Mouse (Mus musculus) forebrain, embryonic 14.5 days (tissue): ENCODE data around the gene BC016579. TPM values are rescaled to one million over a fixed set of nuclear protein-coding genes. Genes with fewer than 3 reads are reported as not detected.

Source experiments
- ATAC-seq: fragments of 200-750 bp; cut with Nextera tagmentation; 2 replicates; pipeline ENCODE4 v1.8.0; 2017; ENCODE audit warnings: mild to moderate bottlenecking, moderate library complexity
- DNase-seq: peaks from one replicate; pipeline ENCODE4 v3.0.0-alpha.2; 2015; ENCODE audit warnings: low spot score
- H3K27ac ChIP-seq: fragments of 300-500 bp; sonication (generic); 2 replicates; pipeline ENCODE4 v1.5.1; 2014; ENCODE audit warnings: low read depth, mild to moderate bottlenecking, control low read depth, low read length, moderate library complexity
- H3K27me3 ChIP-seq: fragments of 300-500 bp; sonication (generic); replicated peaks from 2 replicates; pipeline ENCODE4 v1.6.1; 2014; ENCODE audit warnings: low read length, control low read depth, mixed read lengths; ENCODE audit not compliant: control insufficient read depth, insufficient read depth
- H3K36me3 ChIP-seq: fragments of 300-500 bp; sonication (generic); 2 replicates; pipeline ENCODE4 v1.6.1; 2014; ENCODE audit warnings: low read length, control low read depth; ENCODE audit not compliant: control insufficient read depth, insufficient read depth
- H3K4me1 ChIP-seq: fragments of 300-500 bp; sonication (generic); 2 replicates; pipeline ENCODE4 v1.6.1; 2014; ENCODE audit warnings: antibody characterized with exemption, low read length, control low read depth; ENCODE audit not compliant: control insufficient read depth, insufficient read depth
- H3K4me2 ChIP-seq: fragments of 300-500 bp; sonication (generic); 2 replicates; pipeline ENCODE4 v1.6.1; 2014; ENCODE audit warnings: mild to moderate bottlenecking, control low read depth, low read length
- H3K4me3 ChIP-seq: fragments of 300-500 bp; sonication (generic); 2 replicates; pipeline ENCODE4 v1.5.1; 2014; ENCODE audit warnings: low read depth, low read length, control low read depth
- H3K9ac ChIP-seq: fragments of 300-500 bp; sonication (generic); 2 replicates; pipeline ENCODE4 v1.6.1; 2014; ENCODE audit warnings: mild to moderate bottlenecking, low read length, control low read depth, moderate library complexity
- H3K9me3 ChIP-seq: fragments of 300-500 bp; sonication (generic); replicated peaks from 2 replicates; pipeline ENCODE4 v1.6.1; 2016; ENCODE audit warnings: low read length, control low read depth, mixed read lengths; ENCODE audit not compliant: control insufficient read depth
- WGBS: fragments of 180-500 bp; shearing (Covaris S2); extraction: QIAGEN DNeasy Blood & Tissue Kit; methylation state at CpG from one replicate; pipeline ENCODE4 v1.1.7; 2014; 5-methylcytosine and 5-hydroxymethylcytosine counted together
- polyA plus RNA-seq: library from polyadenylated mRNA; unstranded; fragments of >200 nt; fragmentation: Nextera tagmentation; extraction: Ambion mirVana; gene quantifications from 2 replicates; pipeline ENCODE4 v1.2.1, GENCODE M21; 2014

The BC016579 gene
- polyA plus RNA-seq = not detected in 2 replicates

DNA sequence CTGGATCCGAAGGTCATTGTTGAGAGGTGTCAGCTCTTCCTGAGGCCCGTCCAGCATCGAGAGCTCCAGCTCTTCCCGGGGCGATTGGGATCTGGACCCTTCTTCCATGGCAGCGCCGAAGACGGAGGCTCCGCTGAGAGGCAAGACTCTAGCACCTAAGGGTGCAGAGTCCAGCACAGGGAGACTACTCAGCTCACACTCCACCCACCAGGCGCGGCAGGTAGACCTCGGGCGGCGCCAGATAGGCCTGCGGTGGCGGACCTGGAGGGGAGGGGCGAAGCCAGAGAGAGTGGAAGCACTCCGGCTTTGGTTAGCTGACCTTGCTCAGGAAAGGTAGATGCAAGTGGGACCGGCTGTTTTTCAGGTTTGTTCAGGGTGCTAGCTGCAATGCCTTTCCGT lies at the start of gene BC016579:
BC016579 (minus strand) TSS at position 135 of the 399 bp plus-strand sequence.
- DNase-seq (no peak), ATAC-seq (no peak)
- H3K27ac ChIP-seq = no peak within 1 kb of the TSS
- H3K9me3 ChIP-seq = no peaks in the 10 kb centered on the region
- no peaks in the 10 kb centered on the region; the same call in 1 of the 2 replicates for H3K4me1 ChIP-seq
- no peaks in the 10 kb centered on the region for H3K36me3 ChIP-seq
- peak within 1 kb of the TSS; percentile 46 for H3K4me2 ChIP-seq
- no peak within 1 kb of the TSS for H3K9ac ChIP-seq
- peak within 1 kb of the TSS; percentile 19 for H3K4me3 ChIP-seq
- peaks cover 6% of the 10 kb centered on the region; the same call in 1 of the 2 replicates for H3K27me3 ChIP-seq
- WGBS = 3% methylated on average over 20 of the region's 20 CpGs

DNA sequence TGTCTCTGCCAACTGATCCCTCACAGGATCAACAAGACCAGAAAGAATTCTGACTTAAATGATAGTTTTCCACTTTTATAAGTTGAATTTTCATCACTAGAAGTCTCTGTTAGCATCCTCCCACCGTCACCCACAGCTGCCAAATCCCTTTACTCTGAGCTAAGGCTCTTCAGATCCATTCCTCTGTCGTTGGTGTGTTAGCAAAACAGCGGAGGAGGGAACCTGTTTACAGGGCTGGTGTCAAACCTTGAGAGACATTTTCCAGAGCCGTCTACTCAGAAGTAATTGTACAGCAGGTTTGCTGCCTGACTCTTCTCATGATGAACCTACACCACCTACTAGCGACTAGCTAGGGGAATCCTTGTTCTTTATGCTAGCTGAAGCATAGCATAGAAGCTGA lies 45.4 kb upstream of the BC016579 start:
- H3K9me3 ChIP-seq = no peaks in the 10 kb centered on the region
- WGBS = 77% methylated on average over 5 of the region's 5 CpGs
- DNase-seq (no peak), ATAC-seq (no peak)
- H3K27me3 ChIP-seq = no peaks in the 10 kb centered on the region
- H3K4me1 ChIP-seq = no peaks in the 10 kb centered on the region
- H3K4me3 ChIP-seq = no peak overlapping the region
- H3K27ac ChIP-seq = no peak overlapping the region
- no peak overlapping the region for H3K4me2 ChIP-seq
- H3K9ac ChIP-seq = no peak overlapping the region
- no peaks in the 10 kb centered on the region for H3K36me3 ChIP-seq

DNA sequence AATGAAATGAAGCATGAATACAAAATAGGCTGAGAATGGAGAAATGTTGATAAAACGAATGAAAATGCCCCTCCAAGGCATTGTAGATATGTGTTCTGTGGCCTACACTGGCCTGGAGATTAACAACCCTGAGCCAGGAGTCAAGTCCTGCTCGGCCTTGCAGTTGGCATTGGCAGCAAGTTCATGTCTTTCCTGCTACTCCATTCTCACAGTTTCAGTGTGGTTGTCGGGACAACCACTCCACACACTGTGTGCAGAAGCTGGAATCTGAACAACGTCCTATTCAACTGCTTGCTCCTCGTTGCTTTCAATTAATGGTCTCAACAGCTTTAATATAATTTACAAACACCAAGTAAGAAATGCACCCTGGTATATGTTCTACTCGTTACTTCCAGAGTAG lies 44.1 kb upstream of the BC016579 start:
- 53% methylated on average over 6 of the region's 6 CpGs for WGBS
- no peak for ATAC-seq
- no peak for DNase-seq

DNA sequence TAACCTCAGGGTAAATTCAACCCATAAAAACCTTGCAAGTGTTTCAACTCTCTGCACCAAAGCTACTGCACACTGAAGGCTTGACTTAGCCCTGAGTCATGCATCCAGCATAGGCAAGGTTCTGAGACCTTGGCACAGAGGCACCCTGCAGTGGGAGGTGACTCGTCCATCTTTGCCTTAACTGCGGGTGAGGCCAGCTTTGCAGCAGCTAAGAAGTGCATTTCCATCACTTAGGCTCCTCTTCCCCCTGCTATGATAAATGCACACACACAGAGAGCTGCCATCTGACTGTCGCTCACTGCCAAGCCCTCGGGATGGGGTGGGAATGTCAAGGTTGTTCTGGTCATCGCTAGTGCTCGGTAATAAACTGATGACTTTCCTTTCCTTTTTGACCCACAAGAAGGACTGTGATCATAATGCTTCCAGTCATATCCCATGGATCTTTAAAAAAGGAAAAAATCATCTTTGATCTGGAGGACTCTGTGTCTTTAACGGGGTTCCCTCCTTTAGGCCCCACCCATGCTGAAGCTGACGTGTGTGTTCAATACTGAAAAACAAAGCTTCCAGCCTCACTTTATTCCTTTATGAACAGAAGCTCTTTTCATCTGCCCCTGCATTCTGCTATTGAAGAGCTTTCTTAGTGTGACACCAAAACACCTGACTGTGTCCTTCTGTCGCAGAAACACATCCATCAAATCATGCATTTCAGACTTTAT lies 41.7 kb upstream of the BC016579 start:
- no peak for DNase-seq
- ATAC-seq = no peak
- WGBS = 74% methylated on average over 9 of the region's 9 CpGs

More for the DNA sequence above, 44.1 kb upstream of the BC016579 start:
- Histone ChIP-seq H3K9ac (no peak overlapping the region), H3K27ac (no peak overlapping the region), H3K9me3 (no peaks in the 10 kb centered on the region), H3K4me2 (no peak overlapping the region), H3K4me3 (no peak overlapping the region), H3K36me3 (no peaks in the 10 kb centered on the region), H3K4me1 (peaks cover under 1% of the 10 kb centered on the region; the same call in 1 of the 2 replicates), H3K27me3 (no peaks in the 10 kb centered on the region)

DNA sequence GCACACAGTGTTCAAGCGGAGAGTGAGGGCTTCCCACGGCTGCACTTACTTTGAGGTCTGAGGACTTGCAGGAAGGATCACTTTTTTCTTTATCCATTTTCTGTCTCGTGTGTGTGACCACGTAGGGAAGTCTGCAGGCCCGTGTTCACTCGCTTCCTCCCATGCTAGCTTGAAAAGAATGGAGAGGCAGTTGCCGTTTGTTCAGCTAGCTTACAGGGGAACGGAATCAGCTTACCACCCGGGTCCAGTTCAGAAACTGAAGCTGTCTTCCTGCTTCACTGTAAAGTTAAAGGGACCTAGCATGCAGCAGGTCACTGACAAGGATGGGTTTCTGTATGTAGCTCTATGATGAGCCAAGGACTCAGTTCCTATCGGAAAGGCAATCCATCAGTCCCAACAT lies 39.7 kb upstream of the BC016579 start, which contains the start of gene Tmprss7:
Tmprss7 (minus strand) TSS at position 101 of the 400 bp plus-strand sequence.
- no peak within 1 kb of the TSS for H3K4me2 ChIP-seq
- 79% methylated on average over 10 of the region's 10 CpGs for WGBS
- H3K9me3 ChIP-seq = no peaks in the 10 kb centered on the region
- DNase-seq = no peak
- H3K36me3 ChIP-seq = no peaks in the 10 kb centered on the region
- no peak within 1 kb of the TSS for H3K27ac ChIP-seq
- H3K4me3 ChIP-seq = no peak within 1 kb of the TSS
- H3K9ac ChIP-seq = no peak within 1 kb of the TSS
- no peaks in the 10 kb centered on the region for H3K27me3 ChIP-seq
- H3K4me1 ChIP-seq = peaks cover 10% of the 10 kb centered on the region
- no peak for ATAC-seq

More for the DNA sequence above, 41.7 kb upstream of the BC016579 start:
- Histone ChIP-seq H3K4me1 (peaks cover 4% of the 10 kb centered on the region), H3K27me3 (no peaks in the 10 kb centered on the region), H3K4me2 (no peak overlapping the region), H3K9me3 (no peaks in the 10 kb centered on the region), H3K36me3 (no peaks in the 10 kb centered on the region), H3K27ac (no peak overlapping the region), H3K9ac (no peak overlapping the region), H3K4me3 (no peak overlapping the region)

DNA sequence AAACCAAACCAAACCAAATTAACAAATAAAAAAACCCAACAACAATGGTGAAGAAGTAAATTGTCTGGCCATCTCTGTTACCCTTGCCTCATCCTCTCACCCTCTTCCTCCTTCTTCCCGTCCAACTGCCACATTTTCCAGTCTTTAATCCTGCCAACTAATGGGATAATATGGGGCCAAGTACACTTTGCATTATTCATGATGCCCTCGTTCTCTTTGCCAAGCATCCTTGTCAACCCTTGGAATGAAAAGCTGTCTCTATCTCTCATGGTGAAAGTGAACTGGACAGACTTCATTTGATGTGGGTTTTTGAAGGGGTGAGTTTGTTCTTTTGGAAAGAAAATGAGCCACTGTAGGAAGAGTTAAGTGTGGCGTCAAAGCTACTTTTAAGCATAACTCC lies 39.0 kb upstream of the BC016579 start:
- peak; percentile 54 for DNase-seq
- 20% methylated on average over 3 of the region's 3 CpGs for WGBS
- H3K9me3 ChIP-seq = no peaks in the 10 kb centered on the region
- no peak overlapping the region for H3K4me2 ChIP-seq
- H3K4me1 ChIP-seq = peaks cover 10% of the 10 kb centered on the region
- H3K27ac ChIP-seq = no peak overlapping the region
- no peaks in the 10 kb centered on the region for H3K27me3 ChIP-seq
- no peak overlapping the region for H3K9ac ChIP-seq
- H3K4me3 ChIP-seq = no peak overlapping the region
- peak; percentile 16; the same call in 1 of the 2 replicates for ATAC-seq
- H3K36me3 ChIP-seq = no peaks in the 10 kb centered on the region

DNA sequence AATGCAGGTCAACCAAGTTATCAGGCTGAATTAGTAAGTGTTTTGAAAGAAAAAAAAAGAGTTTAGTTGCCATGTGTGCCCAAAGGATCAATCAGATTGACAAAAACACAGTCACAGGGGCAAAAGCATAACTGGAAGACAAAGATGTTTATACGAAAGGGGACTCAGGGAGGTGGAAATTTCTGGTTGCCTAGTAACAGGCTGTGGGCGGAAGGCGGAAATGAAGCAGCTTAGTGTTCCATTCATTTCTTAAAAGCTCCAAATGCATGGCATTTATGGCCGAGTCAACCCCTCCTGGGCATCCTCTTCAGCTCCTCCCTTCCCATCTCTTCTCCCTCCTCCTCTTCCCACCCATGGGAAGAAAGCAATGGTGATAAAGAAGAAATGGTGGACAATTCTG lies 36.3 kb upstream of the BC016579 start:
- H3K36me3 ChIP-seq = no peaks in the 10 kb centered on the region
- H3K4me3 ChIP-seq = no peak overlapping the region
- H3K27ac ChIP-seq = no peak overlapping the region
- WGBS = 3% methylated on average over 4 of the region's 4 CpGs
- H3K27me3 ChIP-seq = no peaks in the 10 kb centered on the region
- ATAC-seq (peak; percentile 57; the same call in 1 of the 2 replicates), DNase-seq (peak; percentile 71)
- no peaks in the 10 kb centered on the region for H3K9me3 ChIP-seq
- peaks cover 10% of the 10 kb centered on the region for H3K4me1 ChIP-seq
- H3K4me2 ChIP-seq = no peak overlapping the region
- no peak overlapping the region for H3K9ac ChIP-seq

DNA sequence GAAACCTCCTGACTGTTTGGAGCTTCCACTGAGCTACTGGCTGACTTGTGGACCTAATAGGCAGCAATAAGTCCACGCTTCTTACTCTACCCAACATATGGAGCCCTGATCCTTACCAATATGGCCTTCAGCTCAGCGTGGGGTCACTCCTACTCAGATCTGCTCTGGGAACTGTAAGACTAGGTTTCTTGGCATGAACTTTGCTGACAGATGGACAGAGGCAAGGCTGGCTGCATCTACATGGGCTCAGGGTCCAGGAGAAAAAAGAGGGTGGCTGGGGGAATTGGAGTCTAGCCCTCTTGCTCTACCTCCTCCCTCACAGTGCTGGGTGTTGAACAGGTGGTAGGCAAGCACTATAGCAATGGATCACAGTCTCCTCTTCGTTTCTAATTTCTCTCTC lies 33.0 kb upstream of the BC016579 start:
- no peak for DNase-seq
- Histone ChIP-seq H3K4me2 (no peak overlapping the region), H3K27ac (no peak overlapping the region), H3K27me3 (no peaks in the 10 kb centered on the region), H3K4me3 (no peak overlapping the region), H3K36me3 (no peaks in the 10 kb centered on the region), H3K9ac (no peak overlapping the region), H3K4me1 (peaks cover 6% of the 10 kb centered on the region; the same call in 1 of the 2 replicates), H3K9me3 (no peaks in the 10 kb centered on the region)
- WGBS = 80% methylated on average over 3 of the region's 3 CpGs
- no peak for ATAC-seq

DNA sequence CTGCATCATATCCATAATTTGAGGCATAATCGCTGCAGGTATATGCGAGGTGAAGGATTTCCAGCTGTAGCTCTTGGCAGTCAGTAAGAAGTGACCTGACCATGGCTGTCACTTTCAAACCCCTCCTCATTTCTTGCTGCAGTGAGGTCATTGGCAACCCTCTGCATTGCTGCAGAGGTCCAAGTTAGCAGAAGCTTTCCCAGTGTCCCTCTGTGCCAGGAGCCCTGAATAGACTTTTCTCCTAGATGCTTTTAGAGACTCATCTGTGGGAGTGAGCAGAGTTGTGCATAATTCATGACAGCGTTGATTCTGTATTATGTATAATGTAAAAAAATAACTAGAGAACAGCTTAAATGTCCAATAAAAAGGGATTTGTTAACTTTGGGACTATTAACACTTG lies 31.4 kb upstream of the BC016579 start:
- WGBS = 59% methylated on average over 3 of the region's 3 CpGs
- H3K36me3 ChIP-seq = no peaks in the 10 kb centered on the region
- ATAC-seq = peak; percentile 29

More for the DNA sequence above, 31.4 kb upstream of the BC016579 start:
- no peaks in the 10 kb centered on the region for H3K9me3 ChIP-seq
- no peaks in the 10 kb centered on the region for H3K27me3 ChIP-seq
- peaks cover 2% of the 10 kb centered on the region; the same call in 1 of the 2 replicates for H3K4me1 ChIP-seq
- H3K4me2 ChIP-seq = no peak overlapping the region
- H3K4me3 ChIP-seq = no peak overlapping the region
- no peak for DNase-seq
- H3K27ac ChIP-seq = no peak overlapping the region
- no peak overlapping the region for H3K9ac ChIP-seq
